Mouse (Mus musculus): Measurements from ENCODE around the gene Swt1.

The Swt1 gene

GRCm38 (mm10) chr1:151366944-151367605 lies 61.2 kb downstream of the Swt1 start:
- DNase-seq, result no peak

- DNase-seq, result no peak
Observed at GRCm38 (mm10) chr1:151359374-151359773, 68.9 kb downstream of the Swt1 start.

GRCm38 (mm10) chr1:151355994-151356393 lies 72.3 kb downstream of the Swt1 start:
- no peak for DNase-seq

- peak; percentile 31 to 46 for DNase-seq
Observed at GRCm38 (mm10) chr1:151352911-151353310, 75.3 kb downstream of the Swt1 start.

- DNase-seq, result peak; percentile 13 to 38
Observed at GRCm38 (mm10) chr1:151348293-151348692, 80.0 kb downstream of the Swt1 start.

- no peak for DNase-seq
Observed at GRCm38 (mm10) chr1:151346681-151347127, 81.6 kb downstream of the Swt1 start.

- DNase-seq, result no peak
Observed at GRCm38 (mm10) chr1:151345863-151346195, 82.4 kb downstream of the Swt1 start.

- DNase-seq, result peak; percentile 99
Observed at GRCm38 (mm10) chr1:151345109-151345862, 83.0 kb downstream of the Swt1 start.

- DNase-seq, result peak; percentile 99 to 100
Observed at GRCm38 (mm10) chr1:151344283-151345108, 83.8 kb downstream of the Swt1 start, which contains the start of gene Ivns1abp. Gene Ivns1abp (plus strand): TSS chr1:151344477.

- DNase-seq, result peak; percentile 43 to 49
Observed at GRCm38 (mm10) chr1:151343571-151344282, 84.5 kb downstream of the Swt1 start.

- no peak for DNase-seq
Observed at GRCm38 (mm10) chr1:151342968-151343367, 85.3 kb downstream of the Swt1 start.

- no peak for DNase-seq
Observed at GRCm38 (mm10) chr1:151342311-151342710, 85.9 kb downstream of the Swt1 start.

- DNase-seq, result no peak
Observed at GRCm38 (mm10) chr1:151341321-151342044, 86.8 kb downstream of the Swt1 start.

- peak in 1 of 2 experiments; percentile 21 for DNase-seq
Observed at GRCm38 (mm10) chr1:151338941-151339340, 89.3 kb downstream of the Swt1 start.

- no peak for DNase-seq
Observed at GRCm38 (mm10) chr1:151338234-151338633, 90.0 kb downstream of the Swt1 start.

GRCm38 (mm10) chr1:151332819-151333218 lies 95.4 kb downstream of the Swt1 start:
- no peak for DNase-seq

- DNase-seq, result no peak
Observed at GRCm38 (mm10) chr1:151329601-151330000, 98.7 kb downstream of the Swt1 start.

GRCm38 (mm10) chr1:151328341-151329097 lies 99.7 kb downstream of the Swt1 start:
- DNase-seq, result no peak

GRCm38 (mm10) chr1:151325328-151325727 lies 102.9 kb downstream of the Swt1 start:
- DNase-seq, result no peak

- no peak for DNase-seq
Observed at GRCm38 (mm10) chr1:151320408-151320807, 107.8 kb downstream of the Swt1 start.

- DNase-seq, result no peak
Observed at GRCm38 (mm10) chr1:151319267-151319666, 109.0 kb downstream of the Swt1 start.

Measured in cerebellum, postnatal 10 days (tissue).